Mouse (Mus musculus) A20 (cell line): ENCODE results near the gene Rtn1.

Experiments used
- DNase-seq: peaks from one replicate; pipeline ENCODE4 v3.0.0-alpha.2; 2011; ENCODE audit warnings: low read depth, low spot score

Gene Rtn1

DNA sequence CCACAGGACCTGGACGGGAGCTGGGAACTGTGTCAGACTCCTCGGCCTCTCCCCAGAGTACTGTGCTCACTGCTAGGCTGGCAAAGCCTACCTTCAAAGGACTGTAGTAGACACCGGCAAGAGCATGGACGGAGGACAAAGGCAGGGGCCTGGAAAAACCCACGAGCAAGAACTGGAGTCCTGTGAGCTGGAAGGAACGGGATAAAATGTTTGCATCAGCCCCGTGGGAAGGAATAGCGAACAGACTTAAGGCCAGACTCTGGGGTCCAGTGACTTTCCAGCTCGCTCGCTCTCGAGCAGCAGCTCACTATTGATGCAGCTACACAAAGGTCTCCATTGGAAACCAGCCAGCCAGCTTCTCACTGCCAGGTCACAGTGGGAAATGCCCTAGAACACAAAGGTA is 34.0 kb downstream of the Rtn1 start:
- no peak for DNase-seq

DNA sequence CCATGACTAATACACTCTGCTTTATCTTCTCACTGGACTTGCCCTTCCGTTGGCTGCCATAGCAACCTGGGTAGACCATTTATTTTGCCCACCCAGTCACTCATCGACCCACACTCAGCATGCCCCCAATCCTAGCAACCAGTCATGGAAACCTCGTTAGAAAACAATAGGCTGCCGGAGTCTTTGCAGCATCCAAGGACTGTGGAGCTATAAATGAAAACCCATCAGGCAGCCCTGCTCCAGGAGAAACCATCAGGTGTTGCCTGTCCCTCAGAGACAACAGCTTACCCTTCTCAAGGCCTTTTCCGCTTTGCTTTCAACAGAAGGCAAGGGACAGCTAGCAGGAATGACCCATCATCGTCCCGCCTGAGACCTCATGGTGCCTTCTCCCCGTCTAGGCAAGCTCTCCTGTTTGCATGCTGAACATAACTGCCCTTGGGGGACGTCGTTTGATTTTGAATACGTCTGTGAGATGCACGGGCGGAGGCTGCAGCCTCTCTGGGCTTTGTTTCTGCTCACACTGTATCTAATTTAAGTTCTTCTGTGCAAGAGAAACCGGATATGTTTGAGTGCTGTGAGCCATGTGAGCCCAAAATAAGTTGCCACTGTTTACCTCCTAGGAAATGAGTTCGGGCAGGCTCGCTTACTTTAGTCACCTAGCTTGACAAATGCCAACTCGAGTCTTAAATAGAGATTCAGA is 34.8 kb downstream of the Rtn1 start:
- no peak for DNase-seq

DNA sequence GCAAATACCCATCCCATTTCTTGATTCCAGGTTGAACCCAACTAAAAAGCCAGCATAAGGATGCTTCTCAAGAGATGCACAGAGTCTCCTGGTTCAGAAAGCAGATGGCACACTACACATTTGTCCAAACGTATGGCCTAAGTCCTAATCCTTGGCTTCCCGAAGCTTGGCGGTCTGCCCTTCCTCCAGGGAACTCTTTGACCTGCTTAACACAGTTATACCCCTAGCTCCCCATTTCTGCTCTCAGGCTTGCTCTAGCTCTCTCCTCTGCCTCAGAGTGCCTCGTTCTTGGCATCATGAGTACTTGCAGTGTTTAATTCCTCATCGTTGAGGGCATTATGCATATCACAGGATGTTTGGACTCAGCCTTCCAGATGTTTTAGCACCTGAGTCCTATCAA is 38.8 kb downstream of the Rtn1 start:
- DNase-seq, result no peak

DNA sequence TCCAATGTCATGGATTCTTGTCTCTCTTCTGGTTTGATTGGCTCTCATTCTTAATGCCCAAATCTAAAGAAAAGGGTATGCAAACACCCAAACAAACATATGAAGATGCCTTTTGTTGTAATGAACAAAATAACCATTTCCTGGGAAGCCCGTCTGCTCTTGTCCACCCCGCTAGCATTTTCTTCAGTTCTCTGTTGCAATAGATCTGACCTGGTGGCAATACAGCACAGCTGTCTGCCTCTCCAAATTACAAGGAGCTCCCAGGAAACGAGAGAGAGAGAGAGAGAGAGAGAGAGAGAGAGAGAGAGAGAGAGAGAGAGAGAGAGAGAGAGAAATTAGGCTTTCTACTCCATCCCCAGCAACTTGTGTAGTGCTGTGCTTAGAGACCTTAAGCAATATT is 42.1 kb downstream of the Rtn1 start:
- DNase-seq, result no peak

DNA sequence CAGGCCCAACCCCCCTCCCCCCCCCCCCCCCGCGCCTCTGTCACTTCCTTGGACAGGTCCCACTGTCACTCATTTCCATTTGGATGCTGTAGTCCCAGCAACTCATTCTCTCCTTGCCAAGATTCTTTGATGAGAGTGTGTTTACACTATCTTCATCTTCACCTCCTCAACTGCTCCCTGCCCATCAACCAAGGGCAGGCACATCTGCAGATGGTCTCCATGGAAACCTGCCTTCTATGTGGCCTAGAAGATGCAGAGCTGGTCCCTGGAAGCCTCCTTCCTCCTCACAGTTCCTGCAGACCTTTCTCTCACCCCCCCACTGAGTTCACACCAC is 42.8 kb downstream of the Rtn1 start:
- no peak for DNase-seq

DNA sequence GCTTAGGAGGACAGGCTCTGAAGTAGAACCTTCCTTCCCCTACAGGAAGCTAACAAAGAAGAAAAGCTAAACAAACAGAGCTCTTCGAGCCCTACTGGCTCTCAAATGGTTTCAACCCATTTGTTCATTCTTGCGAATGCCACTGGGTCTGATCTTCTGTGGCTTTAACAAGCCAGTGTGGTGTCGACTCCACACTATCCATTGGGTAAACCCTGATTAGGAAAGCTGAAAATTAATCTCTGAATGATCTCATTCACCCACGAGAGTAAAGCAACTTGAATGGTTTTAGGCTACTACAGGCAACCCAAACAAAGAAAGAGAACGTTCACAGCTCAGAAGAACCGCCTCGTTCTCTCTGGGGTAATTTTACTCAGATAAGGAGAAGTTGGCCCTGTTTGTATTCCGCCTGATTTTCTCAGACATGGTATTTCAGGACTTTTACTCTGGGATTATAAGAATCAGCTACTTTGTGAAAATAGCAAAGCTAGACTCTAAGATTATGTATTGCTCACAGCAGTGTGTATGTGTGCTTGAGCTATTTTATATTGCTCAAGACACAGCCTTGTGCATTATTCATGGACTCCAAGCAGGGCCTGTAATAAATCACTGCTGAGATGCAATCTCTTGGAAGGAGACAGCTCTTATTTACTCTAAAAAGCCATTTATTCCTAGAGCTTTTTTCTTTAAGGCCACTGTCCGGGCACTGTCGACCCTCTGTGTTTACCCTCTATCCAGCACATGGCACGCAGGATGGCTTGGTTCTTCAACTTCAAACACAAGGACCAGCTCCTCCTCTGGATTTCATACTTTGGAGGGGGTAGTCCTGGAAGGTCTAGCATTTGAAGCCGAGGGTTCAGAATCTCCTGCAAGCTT is 43.4 kb downstream of the Rtn1 start:
- DNase-seq, result no peak

DNA sequence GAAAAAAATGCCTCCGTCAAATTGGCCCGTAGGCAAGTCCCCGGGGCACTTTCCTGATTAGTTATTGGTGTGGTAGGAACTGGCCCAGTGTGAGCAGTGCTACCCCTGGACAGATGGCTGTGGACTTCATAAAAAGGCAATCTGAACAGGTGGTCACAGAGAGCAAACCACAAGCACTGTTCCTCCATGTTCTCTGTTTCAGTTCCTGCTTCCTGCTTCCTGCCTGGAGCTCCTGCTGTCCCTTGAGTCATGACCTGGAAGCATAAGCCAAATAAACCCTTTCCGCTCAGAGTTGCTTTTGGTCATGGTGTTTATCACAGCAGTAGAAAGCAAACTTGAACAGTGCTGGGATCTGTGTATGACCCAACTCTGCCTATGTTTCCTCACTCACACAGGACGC is 44.3 kb downstream of the Rtn1 start:
- DNase-seq, result no peak

DNA sequence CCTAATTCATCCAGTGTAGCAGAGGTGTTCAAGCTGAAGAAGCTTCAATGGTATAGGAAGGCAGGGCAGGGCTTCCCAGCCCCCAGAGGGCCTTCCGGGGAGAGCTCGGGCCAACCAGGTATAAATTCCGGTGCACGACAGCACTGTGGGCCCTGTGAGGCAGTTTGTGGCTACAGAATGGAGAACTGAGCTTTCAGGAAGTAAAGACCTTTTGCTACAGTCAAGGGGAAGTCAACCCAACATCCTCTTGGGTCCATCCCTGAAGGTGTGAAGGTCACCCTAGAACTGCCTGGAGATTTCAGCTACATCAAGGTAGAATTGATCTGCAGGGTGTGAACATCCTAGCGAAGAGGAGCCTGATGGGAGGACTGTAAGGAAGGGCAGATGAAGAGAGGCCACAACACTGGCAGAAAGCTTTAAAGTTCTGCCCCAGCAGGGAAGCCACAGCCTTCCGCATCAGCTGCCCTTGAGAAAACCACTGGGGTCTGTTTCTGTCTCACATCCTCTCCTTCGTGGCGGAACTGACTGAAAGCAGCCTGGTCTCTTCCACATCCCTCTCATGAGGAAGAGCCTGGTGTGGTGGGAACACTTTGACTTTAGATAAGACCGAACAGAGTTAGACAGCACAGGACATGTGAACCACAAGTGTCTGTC is 47.0 kb downstream of the Rtn1 start:
- DNase-seq, result peak; percentile 23

DNA sequence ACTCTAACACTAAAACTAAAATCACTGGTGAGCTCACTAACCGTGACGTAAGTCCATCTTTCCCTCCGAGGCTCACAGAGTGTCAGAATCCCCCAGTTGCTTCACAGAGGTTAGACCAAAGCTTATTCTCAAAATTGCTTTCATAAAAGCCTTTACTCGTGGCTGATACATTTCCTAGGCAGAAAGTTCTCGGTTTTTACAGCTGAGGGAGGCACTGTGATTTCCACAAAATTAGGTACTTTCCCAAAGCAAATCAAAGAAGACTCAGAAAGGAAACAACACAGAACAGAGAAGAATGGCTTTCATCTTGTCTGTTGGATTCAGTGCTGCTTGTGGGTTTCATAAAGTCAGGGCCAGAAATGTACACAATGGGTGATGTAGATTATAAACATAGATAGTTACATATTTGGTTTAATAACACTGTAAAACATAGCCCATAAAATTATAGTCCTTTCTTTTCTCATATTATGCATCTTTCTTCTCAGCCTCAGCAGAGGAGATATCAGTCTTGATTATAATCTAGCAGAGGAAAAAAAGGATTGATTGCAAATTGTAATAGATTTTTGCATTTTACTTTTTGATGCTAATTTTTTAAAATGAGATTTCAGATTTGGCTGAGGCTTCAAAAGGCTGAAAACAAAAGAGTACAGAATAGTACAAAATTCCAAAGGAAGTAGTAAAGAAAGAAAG is 47.8 kb downstream of the Rtn1 start:
- DNase-seq, result no peak

DNA sequence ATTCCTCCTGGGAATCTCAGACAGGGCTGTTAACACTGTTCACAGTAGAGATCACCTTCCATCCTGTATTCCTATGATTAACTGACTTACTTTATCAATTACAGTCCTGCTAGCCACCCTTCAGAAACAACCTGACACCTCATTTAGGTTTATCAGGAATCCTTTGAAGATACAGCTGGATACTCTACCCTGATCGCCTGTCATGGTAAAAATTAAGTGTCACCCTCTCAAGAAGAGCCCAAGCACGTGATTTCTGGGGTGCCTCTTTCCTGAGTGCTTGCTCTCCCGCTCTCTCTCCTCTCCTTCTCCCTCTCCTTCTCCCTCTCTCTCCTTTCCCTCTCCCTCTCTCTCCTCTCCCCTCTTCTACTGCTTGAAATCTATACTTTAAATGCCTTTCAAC is 49.0 kb downstream of the Rtn1 start:
- no peak for DNase-seq

DNA sequence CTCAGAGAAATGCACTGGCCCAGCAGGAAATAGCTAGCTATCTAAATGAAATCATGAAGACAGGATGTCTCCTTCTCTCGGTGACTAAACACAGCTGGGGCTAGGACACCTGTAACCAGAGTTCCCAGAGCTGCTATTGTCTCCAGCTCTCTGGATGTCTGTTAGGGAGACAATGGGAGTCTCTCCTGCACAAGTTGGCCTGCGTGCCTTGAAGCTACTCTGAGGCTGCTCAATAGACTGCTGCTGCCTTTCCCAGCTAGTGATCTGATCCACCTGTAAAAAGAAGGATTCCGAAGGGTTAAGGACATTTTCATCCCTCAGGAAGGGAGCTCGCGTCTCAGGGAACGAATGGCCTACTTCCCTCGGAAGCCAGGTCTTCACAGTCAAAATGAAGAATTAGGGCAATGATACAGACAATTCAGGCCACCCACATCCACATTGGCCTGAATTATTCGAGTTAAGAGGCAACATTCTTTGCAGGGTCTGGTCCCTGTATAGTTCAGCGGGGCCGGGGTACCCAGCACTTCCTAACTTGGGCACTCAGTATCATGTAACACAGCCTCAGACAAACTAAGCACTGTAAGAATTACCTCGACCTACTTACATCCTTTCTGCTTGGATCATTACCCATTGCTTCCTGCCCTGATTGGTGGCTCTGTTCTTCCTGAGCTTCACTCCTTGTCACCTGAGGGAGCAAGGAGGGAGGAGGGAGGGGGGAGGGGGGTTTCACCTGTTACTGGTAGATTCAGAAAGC is 51.0 kb downstream of the Rtn1 start:
- no peak for DNase-seq

DNA sequence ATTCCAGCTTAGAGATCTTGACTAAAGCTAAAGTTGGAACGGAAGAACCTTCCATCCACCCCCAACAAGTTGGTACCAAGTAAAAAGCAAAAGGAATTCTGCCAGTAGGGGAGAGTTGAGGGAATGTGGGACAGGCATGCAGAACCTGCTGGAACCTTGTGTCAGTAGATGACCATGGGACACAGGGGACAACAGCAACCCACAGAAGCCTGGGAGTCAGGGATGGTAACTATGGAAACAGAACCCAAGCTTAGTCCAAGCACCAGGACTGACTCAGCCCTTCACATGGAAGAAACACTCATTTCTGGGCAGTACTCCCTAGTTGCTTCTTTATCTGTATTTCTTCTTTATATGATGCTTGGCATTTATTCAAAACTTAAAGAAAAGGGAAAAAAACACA is 54.6 kb downstream of the Rtn1 start:
- no peak for DNase-seq

DNA sequence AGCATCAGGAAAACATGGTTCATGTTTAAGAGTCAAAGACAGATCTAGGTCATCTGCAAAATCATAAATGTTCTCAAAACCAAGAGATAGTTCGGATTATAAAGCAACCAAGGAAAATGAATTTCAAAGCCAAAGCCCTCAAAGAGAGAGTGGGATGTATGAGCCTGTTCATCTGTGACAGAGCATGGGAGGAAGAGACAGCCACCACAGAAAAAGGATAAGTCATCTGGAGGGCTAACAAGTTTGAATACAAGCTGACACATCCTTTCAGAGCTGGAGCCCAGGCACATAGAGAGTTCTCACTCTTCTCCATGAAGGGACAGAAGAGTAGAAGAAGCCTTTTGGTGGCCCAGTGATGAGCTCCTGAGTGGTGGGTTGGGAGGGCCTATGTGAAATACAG is 55.3 kb downstream of the Rtn1 start:
- DNase-seq, result no peak

DNA sequence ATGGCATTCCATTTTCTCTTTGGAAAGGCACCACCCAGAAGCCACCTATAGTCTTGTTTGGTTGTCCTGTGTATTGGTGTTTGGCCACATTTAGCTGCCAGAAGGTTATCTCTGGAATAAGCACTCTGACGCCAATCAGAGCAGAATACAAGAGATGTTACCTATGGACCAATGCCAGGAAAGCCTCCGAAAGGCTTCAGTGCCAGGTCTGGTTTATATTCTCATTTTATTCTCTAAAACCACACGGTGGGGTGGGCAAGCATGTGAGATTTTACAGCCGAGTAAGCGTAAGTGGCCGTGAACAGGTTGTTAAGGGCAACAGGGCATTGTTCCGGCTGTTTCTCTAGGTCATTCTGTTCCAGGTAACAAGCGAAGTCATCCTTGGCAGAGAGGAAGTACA is 60.3 kb downstream of the Rtn1 start:
- no peak for DNase-seq

DNA sequence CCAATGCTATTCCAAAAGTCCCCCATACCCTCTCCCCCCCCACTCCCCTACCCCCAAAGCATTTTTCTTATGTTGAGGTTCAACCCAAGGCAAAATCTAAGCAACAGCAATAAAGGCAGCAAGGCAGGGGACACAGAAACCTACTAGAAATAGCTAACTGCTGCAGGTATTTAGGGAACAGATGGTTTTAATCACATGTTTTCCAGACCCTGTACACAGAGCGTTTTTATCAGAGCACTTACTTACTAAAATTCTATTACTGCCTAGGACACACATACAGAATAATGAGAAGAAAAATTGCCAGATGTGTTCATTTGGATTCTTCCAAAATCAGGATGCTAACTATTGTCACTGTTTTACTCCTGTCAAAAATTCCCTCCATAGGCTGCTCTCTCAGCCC is 61.7 kb downstream of the Rtn1 start:
- DNase-seq, result no peak

DNA sequence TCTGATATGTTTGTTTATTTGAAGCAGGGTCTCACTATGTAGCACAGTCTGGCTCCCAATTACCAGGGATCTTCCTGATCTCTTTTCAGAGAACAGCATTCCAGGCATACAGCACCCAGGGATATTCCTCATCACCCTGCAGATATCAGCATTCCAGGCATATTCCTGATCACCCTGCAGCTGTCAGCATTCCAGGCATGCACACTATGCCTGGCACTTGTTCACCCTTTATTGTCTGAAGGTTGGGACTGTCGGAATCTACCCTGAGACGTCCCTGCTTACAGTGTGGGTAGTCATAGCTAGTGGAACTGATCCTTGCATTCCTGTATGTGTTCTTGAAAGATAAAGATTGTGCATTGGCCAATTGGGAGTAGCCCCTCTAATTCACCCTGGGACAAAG is 65.2 kb downstream of the Rtn1 start:
- no peak for DNase-seq

DNA sequence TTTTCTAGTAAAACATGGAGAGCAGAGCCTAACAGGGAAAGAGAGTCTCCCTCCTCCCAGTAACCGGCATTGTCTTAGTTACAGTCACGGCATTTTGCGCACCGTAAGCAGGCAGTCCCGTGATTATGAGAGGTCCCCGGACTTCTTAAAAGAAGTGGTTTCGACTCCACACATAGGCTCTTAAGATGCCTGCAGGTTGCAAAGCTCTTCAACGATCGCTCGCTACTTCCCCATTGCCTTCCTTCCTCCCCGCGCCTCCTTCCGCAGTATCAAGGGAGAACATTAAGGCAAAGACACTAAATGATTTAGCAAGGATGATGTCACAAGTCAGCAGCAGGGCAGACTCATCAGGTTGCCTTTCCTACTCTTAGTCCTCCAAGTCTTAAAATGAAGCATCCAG is 72.8 kb downstream of the Rtn1 start:
- DNase-seq, result no peak

DNA sequence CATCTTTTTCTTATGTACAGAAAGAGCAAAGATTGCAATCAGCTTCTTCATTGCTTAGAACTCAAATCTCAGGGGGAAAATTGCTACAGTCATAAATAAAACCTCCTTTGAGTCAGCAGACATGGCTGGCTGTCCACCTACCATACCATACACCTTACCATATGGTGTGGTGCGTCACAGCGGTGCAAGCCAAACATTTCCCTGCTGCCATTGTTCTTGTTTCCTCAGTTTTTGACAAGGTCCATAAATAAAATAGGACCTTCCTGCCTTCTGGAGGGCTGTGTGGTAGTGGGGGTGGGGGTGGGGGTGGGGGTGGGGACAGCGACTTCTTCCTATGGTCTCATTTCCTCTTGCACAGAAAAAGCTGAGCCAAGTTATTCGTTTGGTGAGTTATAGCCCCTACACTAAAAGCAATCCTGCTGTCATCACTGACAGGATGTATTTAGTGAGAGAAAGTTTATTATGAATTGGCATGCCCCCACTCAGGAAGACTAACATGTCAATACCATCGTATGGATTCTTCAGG is 76.3 kb downstream of the Rtn1 start:
- DNase-seq, result no peak

DNA sequence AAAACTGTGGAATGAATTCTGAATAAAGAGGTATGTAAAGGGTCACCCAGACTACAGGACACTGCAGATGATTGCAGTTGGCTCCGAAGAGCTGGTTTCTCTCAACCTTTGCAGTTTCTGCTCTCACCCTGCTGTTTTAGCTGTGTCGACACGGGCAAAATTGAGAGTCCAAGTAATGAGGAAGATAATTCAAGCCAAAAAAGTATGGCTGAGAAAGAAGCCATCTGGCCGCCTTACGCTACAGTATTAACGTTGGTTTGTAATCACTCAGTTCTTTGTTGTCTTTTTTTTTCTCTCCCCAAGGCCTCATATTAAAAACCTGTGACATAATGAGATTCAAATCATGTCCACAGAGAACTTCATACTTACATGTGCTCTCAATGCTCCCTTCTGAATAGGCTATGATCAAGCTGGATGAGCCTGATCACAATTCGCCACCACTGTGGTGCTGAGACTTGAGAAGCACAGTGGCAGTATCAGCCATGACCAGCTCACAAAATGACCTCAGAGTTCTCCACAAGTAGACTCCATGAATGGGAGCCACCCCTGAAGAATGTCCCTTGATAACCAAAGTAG is 76.9 kb downstream of the Rtn1 start:
- DNase-seq, result no peak

DNA sequence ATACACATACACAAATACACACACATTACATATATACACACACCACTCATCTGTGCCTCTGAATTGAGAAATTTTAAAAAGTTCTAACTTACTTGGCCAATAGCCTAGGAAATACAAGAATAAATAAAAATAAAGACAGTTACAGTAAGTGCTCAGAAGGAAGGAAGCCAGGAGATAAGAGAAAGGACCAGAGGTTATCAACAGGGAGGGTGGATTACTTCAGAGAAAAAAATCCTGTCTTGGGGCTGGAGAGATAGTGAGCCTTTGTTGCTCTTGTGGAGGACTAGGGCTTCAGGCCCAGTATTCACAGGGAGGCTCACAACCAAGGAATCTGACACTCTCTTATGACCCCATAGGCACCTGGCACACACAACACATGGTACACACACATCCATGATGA is 82.8 kb downstream of the Rtn1 start:
- no peak for DNase-seq

DNA sequence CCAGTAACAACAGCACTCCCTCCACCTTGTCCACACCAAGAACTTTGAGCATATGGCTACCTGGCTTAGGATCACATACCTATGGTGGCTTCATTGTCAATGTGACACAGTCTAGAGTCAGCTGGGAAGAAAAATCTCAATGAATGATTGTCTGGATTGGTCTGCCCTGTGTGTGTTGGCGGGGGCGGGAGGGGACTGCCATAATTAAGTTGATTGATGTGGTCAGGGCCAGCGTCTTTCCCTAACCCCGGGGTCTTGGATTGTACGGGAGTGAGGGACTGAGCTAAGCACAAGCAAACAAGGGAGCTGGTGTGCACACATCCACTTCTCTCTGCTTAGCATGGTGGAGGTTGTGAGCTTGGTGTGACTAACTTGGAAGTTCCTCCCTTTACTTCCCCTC is 83.8 kb downstream of the Rtn1 start:
- DNase-seq, result no peak
